24 mouse cellular contexts compared by ENCODE assay signal in the genomic region with DNA sequence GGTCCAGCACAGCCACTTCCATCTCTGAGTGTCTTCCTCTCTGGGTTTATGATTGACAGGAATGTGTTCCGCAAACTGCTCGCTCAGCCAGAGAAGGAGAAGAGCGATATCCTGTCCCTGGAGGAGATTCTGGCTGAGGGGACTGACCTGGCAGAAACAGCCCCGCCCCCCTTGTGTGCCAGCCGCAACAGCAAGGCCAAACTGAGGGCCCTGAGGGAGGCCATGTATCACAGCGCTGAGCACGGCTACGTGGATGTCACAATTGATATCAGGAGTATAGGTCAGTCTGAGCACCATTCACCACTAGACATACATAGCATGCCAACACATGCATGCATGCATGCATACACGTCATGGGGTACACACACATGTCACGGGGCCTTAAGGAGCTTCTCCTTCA.
A peak's percentile ranks its signal among the peaks of the same experiment; 100 is the strongest.
DNase-seq lines count a peak whose midpoint lies in the region; ATAC-seq lines count a peak whose summit lies in the region.
"Had no signal": no experiment of that assay in that cellular context is flagged by ENCODE, and none has a peak within 500 bp of the region (broad histone marks: within the 10 kb centered on the region; RNA-seq: fewer than 3 reads in every experiment).

No protein-coding gene starts in this region.

- DNase-seq in adrenal gland, adult 2 months = peak; percentile 65
- peak; percentile 87 for DNase-seq in adrenal gland, postnatal 14 days
- DNase-seq in kidney, postnatal 10 days = peak; percentile 16
- no peak for DNase-seq in lung, postnatal 10 days
- DNase-seq: cerebellum, adult 2 months; cerebellum, postnatal 14 days; gastrocnemius, postnatal 36 days; heart, adult 18-20 months; heart, postnatal 36 days; layer of hippocampus, adult 9-11 months; lung, postnatal 36 days; midbrain, embryonic 14.5 days; right cerebral cortex, postnatal 4 days; thymus, adult 2 months; thymus, postnatal 36 days had no signal

- H3K9me3 ChIP-seq in kidney, embryonic 15.5 days (replicated peaks) = no peaks in the 10 kb centered on the region
- H3K9me3 ChIP-seq in kidney, embryonic 14.5 days (ENCODE audit: control insufficient read depth, low read length) = no peaks in the 10 kb centered on the region
- H3K9me3 ChIP-seq in midbrain, embryonic 13.5 days = no peaks in the 10 kb centered on the region
- H3K9me3 ChIP-seq: forebrain, embryonic 13.5 days; hindbrain, embryonic 12.5 days; lung, embryonic 15.5 days had no signal

- ATAC-seq in kidney, embryonic 15.5 days (replicated peaks; ENCODE audit: low FRiP score) = peak; percentile 64; the same call in 1 of the 2 replicates
- no peak for ATAC-seq in kidney, embryonic 14.5 days (ENCODE audit: low FRiP score, low TSS enrichment)
- ATAC-seq in midbrain, embryonic 13.5 days = no peak
- ATAC-seq: CD4-positive, CD25-positive, alpha-beta regulatory T cell, adult 4 months; forebrain, embryonic 13.5 days; intestine, postnatal 0 days had no signal

- H3K4me3 ChIP-seq in kidney, embryonic 15.5 days (replicated peaks) = no peak overlapping the region
- no peak overlapping the region for H3K4me3 ChIP-seq in kidney, embryonic 14.5 days (ENCODE audit: low read length)
- H3K4me3 ChIP-seq in midbrain, embryonic 13.5 days (replicated peaks) = no peak overlapping the region
- H3K4me3 ChIP-seq: forebrain, embryonic 13.5 days; hindbrain, embryonic 12.5 days; lung, embryonic 15.5 days had no signal

- WGBS in kidney, embryonic 15.5 days = 69% methylated on average over 10 of the region's 10 CpGs
- WGBS in kidney, embryonic 14.5 days = 78% methylated on average over 10 of the region's 10 CpGs
- WGBS in midbrain, embryonic 13.5 days = 84% methylated on average over 10 of the region's 10 CpGs

- no peaks in the 10 kb centered on the region; the same call in 1 of the 2 replicates for H3K36me3 ChIP-seq in kidney, embryonic 15.5 days
- no peaks in the 10 kb centered on the region; the same call in none of the 2 replicates for H3K36me3 ChIP-seq in kidney, embryonic 14.5 days (ENCODE audit: control insufficient read depth, insufficient read depth, low read length)
- peaks cover 4% of the 10 kb centered on the region; the same call in 1 of the 2 replicates for H3K36me3 ChIP-seq in midbrain, embryonic 13.5 days
- H3K36me3 ChIP-seq: hindbrain, embryonic 12.5 days; lung, embryonic 15.5 days had no signal

- H3K27ac ChIP-seq in kidney, embryonic 15.5 days = no peak overlapping the region
- no peak overlapping the region for H3K27ac ChIP-seq in kidney, embryonic 14.5 days (ENCODE audit: low read depth, low read length)
- no peak overlapping the region for H3K27ac ChIP-seq in midbrain, embryonic 13.5 days
- H3K27ac ChIP-seq: forebrain, embryonic 13.5 days; hindbrain, embryonic 12.5 days; lung, embryonic 15.5 days had no signal

- H3K9ac ChIP-seq in kidney, embryonic 15.5 days = no peak overlapping the region
- no peak overlapping the region for H3K9ac ChIP-seq in kidney, embryonic 14.5 days (ENCODE audit: low read depth, low read length)
- no peak overlapping the region for H3K9ac ChIP-seq in midbrain, embryonic 13.5 days (replicated peaks)
- H3K9ac ChIP-seq: forebrain, embryonic 13.5 days; hindbrain, embryonic 12.5 days; lung, embryonic 15.5 days had no signal

- H3K27me3 ChIP-seq in kidney, embryonic 15.5 days = no peaks in the 10 kb centered on the region
- H3K27me3 ChIP-seq in kidney, embryonic 14.5 days (ENCODE audit: control insufficient read depth, insufficient read depth, low read length) = no peaks in the 10 kb centered on the region
- H3K27me3 ChIP-seq in midbrain, embryonic 13.5 days = no peaks in the 10 kb centered on the region
- H3K27me3 ChIP-seq: forebrain, embryonic 13.5 days; hindbrain, embryonic 12.5 days had no signal

- H3K4me2 ChIP-seq in kidney, embryonic 15.5 days = no peak overlapping the region
- H3K4me2 ChIP-seq in kidney, embryonic 14.5 days (replicated peaks; ENCODE audit: low read depth, low read length) = no peak overlapping the region
- H3K4me2 ChIP-seq in midbrain, embryonic 13.5 days (replicated peaks) = no peak overlapping the region
- H3K4me2 ChIP-seq: forebrain, embryonic 13.5 days; heart, embryonic 11.5 days; hindbrain, embryonic 12.5 days; lung, embryonic 15.5 days had no signal

- 0 out of 2 replicates have a peak, but pooled peaks cover 3% of the 10 kb centered on the region for H3K4me1 ChIP-seq in kidney, embryonic 15.5 days
- H3K4me1 ChIP-seq in kidney, embryonic 14.5 days (ENCODE audit: control insufficient read depth, insufficient read depth, low read length) = no peaks in the 10 kb centered on the region
- H3K4me1 ChIP-seq in midbrain, embryonic 13.5 days (replicated peaks) = no peaks in the 10 kb centered on the region
- H3K4me1 ChIP-seq: forebrain, embryonic 13.5 days; hindbrain, embryonic 12.5 days had no signal
